Mouse (Mus musculus) gastrocnemius, postnatal 4 days (tissue): Measurements from ENCODE around the gene Trim11. TPM values are rescaled to one million over a fixed set of nuclear protein-coding genes. Genes with fewer than 3 reads are reported as not detected.

Experiments used
- DNase-seq, 2 experiments: peaks; one replicate each; pipeline ENCODE4 v3.0.0; 2021 to 2022; ENCODE audit warnings: low spot score in 2 of 2, mixed read lengths in 2 of 2
- total RNA-seq, 2 experiments: library from RNA; stranded (reverse); gene quantifications; 2 replicates each; pipeline ENCODE4 v1.2.3; 2021

The Trim11 gene
- total RNA-seq, 2 experiments from 2014 or later: 16.7 to 19.6 TPM

- no peak for DNase-seq
Observed at GRCm38 (mm10) chr11:58979183-58979582, 1.3 kb downstream of the Trim11 start.

GRCm38 (mm10) chr11:58979661-58980060 lies 1.8 kb downstream of the Trim11 start:
- DNase-seq: no peak

- no peak for DNase-seq
Observed at GRCm38 (mm10) chr11:58980381-58980990, 2.6 kb downstream of the Trim11 start.

GRCm38 (mm10) chr11:58981541-58982447 lies 3.9 kb downstream of the Trim11 start:
- DNase-seq: peak; percentile 42 to 80

GRCm38 (mm10) chr11:58982471-58983097 lies 4.7 kb downstream of the Trim11 start:
- DNase-seq: no peak

- no peak for DNase-seq
Observed at GRCm38 (mm10) chr11:58983691-58984341, 5.9 kb downstream of the Trim11 start.

- no peak for DNase-seq
Observed at GRCm38 (mm10) chr11:58984657-58985056, 6.8 kb downstream of the Trim11 start.

- no peak for DNase-seq
Observed at GRCm38 (mm10) chr11:58985299-58985917, 7.5 kb downstream of the Trim11 start.

GRCm38 (mm10) chr11:58989166-58989565 lies 11.3 kb downstream of the Trim11 start:
- no peak for DNase-seq

GRCm38 (mm10) chr11:58990141-58990540 lies 12.2 kb downstream of the Trim11 start:
- no peak for DNase-seq

GRCm38 (mm10) chr11:58990794-58991193 lies 12.9 kb downstream of the Trim11 start:
- no peak for DNase-seq

- no peak for DNase-seq
Observed at GRCm38 (mm10) chr11:58991911-58992310, 14.0 kb downstream of the Trim11 start.

GRCm38 (mm10) chr11:58993091-58993670 lies 15.3 kb downstream of the Trim11 start:
- DNase-seq: no peak

GRCm38 (mm10) chr11:58994337-58994826 lies 16.5 kb downstream of the Trim11 start:
- no peak for DNase-seq

- no peak for DNase-seq
Observed at GRCm38 (mm10) chr11:58995061-58995806, 17.3 kb downstream of the Trim11 start.

GRCm38 (mm10) chr11:58995807-58996370 lies 18.0 kb downstream of the Trim11 start:
- DNase-seq: no peak

GRCm38 (mm10) chr11:58997541-58997940 lies 19.6 kb downstream of the Trim11 start:
- no peak for DNase-seq

GRCm38 (mm10) chr11:58999158-58999557 lies 21.3 kb downstream of the Trim11 start:
- DNase-seq: no peak

- DNase-seq: no peak
Observed at GRCm38 (mm10) chr11:58999830-59000229, 21.9 kb downstream of the Trim11 start.
